Mouse (Mus musculus): Measurements from ENCODE around the gene Fam83g.
A peak's percentile ranks its signal among the peaks of the same experiment; 100 is the strongest.

The Fam83g gene

GRCm38 (mm10) chr11:61715130-61715529 lies 31.2 kb downstream of the Fam83g start:
- DNase-seq (ENCODE audit: low read depth), result no peak

GRCm38 (mm10) chr11:61717990-61718389 lies 34.1 kb downstream of the Fam83g start:
- DNase-seq (ENCODE audit: low read depth), result no peak

GRCm38 (mm10) chr11:61719387-61719786 lies 35.5 kb downstream of the Fam83g start:
- no peak for DNase-seq (ENCODE audit: low read depth)

- no peak for DNase-seq (ENCODE audit: low read depth)
Measured at GRCm38 (mm10) chr11:61719826-61720225, 35.9 kb downstream of the Fam83g start.

GRCm38 (mm10) chr11:61720636-61721035 lies 36.7 kb downstream of the Fam83g start, which contains the start of gene Slc5a10:
Gene Slc5a10 (minus strand): TSS chr11:61720826.
- DNase-seq (ENCODE audit: low read depth), result no peak

GRCm38 (mm10) chr11:61722077-61722476 lies 38.2 kb downstream of the Fam83g start:
- no peak for DNase-seq (ENCODE audit: low read depth)

GRCm38 (mm10) chr11:61728037-61728436 lies 44.1 kb downstream of the Fam83g start:
- DNase-seq (ENCODE audit: low read depth), result peak; percentile 53

- DNase-seq (ENCODE audit: low read depth), result no peak
Measured at GRCm38 (mm10) chr11:61732672-61733071, 48.8 kb downstream of the Fam83g start.

GRCm38 (mm10) chr11:61737290-61737689 lies 53.4 kb downstream of the Fam83g start:
- no peak for DNase-seq (ENCODE audit: low read depth)

GRCm38 (mm10) chr11:61740500-61740899 lies 56.6 kb downstream of the Fam83g start:
- DNase-seq (ENCODE audit: low read depth), result peak; percentile 33

GRCm38 (mm10) chr11:61743768-61744167 lies 59.9 kb downstream of the Fam83g start:
- DNase-seq (ENCODE audit: low read depth), result no peak

GRCm38 (mm10) chr11:61744460-61744859 lies 60.6 kb downstream of the Fam83g start:
- DNase-seq (ENCODE audit: low read depth), result no peak

- DNase-seq (ENCODE audit: low read depth), result no peak
Measured at GRCm38 (mm10) chr11:61745781-61746180, 61.9 kb downstream of the Fam83g start.

GRCm38 (mm10) chr11:61747161-61747560 lies 63.3 kb downstream of the Fam83g start:
- DNase-seq (ENCODE audit: low read depth), result no peak

- DNase-seq (ENCODE audit: low read depth), result peak; percentile 72
Measured at GRCm38 (mm10) chr11:61751612-61752011, 67.7 kb downstream of the Fam83g start.

- DNase-seq (ENCODE audit: low read depth), result no peak
Measured at GRCm38 (mm10) chr11:61757151-61757550, 73.3 kb downstream of the Fam83g start.

Measured in 416B (cell line).